Mouse (Mus musculus) liver, postnatal 0 days (tissue): ENCODE data around the gene Mmp14.

Experiments
- CTCF ChIP-seq: sonication (generic); IDR thresholded peaks from 2 replicates; pipeline ENCODE4 v1.5.1; 2016; ENCODE audit warnings: antibody characterized with exemption, low read depth
- EP300 ChIP-seq: IDR thresholded peaks from 2 replicates; pipeline ENCODE4 v1.6.1; 2016; ENCODE audit warnings: antibody characterized with exemption, low read depth, mild to moderate bottlenecking

DNA sequence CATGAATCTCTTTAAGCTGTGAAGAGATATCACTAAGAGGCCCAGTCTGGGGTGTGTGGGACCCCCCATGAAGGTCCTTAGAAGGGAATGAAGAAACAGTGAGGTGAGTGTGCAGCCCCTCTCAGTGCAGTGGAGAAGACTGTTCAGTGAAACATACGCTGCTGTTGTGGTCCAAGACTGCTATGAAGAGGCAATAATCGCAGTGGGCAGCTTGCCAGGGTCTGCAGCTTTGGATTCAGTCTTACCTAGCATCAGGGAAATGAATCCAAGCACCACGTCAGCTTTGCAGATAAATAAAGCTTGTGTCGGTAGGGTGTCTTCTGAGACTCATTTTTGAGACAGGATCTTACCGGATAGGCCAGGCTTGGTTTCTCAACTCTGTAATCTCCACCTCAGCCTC is 41.3 kb downstream of the Mmp14 start:
- TF ChIP-seq EP300 (no peak), CTCF (no peak)
